Mouse (Mus musculus): Measurements from ENCODE around the gene Gabbr2. TPM values are rescaled to one million over a fixed set of nuclear protein-coding genes. Genes with fewer than 3 reads are reported as not detected.

Gene Gabbr2
- polyA plus RNA-seq (2012; rRNA removed; ENCODE audit: low replicate concordance) = 0.10 and 0.14 TPM in 2 replicates

GRCm38 (mm10) chr4:46991016-46991958, at the start of gene Gabbr2:
Gabbr2 (minus strand) TSS chr4:46991873.

GRCm38 (mm10) chr4:46650086-46650753, 341.5 kb downstream of the Gabbr2 start, which contains the start of gene Tbc1d2:
Tbc1d2 (minus strand) TSS chr4:46650209.

Other genes with a start within 250 kb of the Gabbr2 start
- 7.6 and 15.2 TPM in 2 replicates for gene Anks6, start 65.6 kb upstream of the Gabbr2 start, polyA plus RNA-seq (2012; rRNA removed; ENCODE audit: low replicate concordance)
- gene Galnt12, start 100.0 kb upstream of the Gabbr2 start, polyA plus RNA-seq (2012; rRNA removed; ENCODE audit: low replicate concordance) = 0.82 and 8.3 TPM in 2 replicates
- 418 and 743 TPM in 2 replicates for gene Col15a1, start 216.3 kb upstream of the Gabbr2 start, polyA plus RNA-seq (2012; rRNA removed; ENCODE audit: low replicate concordance)

Measured in subcutaneous adipose tissue, adult 2 months (tissue).